Mouse (Mus musculus) hindbrain, embryonic 16.5 days (tissue): ENCODE data around the gene Dpf3. TPM values are rescaled to one million over a fixed set of nuclear protein-coding genes. Genes with fewer than 3 reads are reported as not detected.
A peak's percentile ranks its signal among the peaks of the same experiment; 100 is the strongest.

Source experiments
- ATAC-seq: fragments of 200-750 bp; cut with Nextera tagmentation; 2 replicates; pipeline ENCODE4 v1.8.0; 2017; ENCODE audit warnings: moderate TSS enrichment, moderate library complexity
- H3K27ac ChIP-seq: fragments of 300-500 bp; sonication (generic); 2 replicates; pipeline ENCODE4 v1.5.1; 2014; ENCODE audit warnings: low read depth, mild to moderate bottlenecking, control low read depth, low read length, moderate library complexity
- H3K27me3 ChIP-seq: fragments of 300-500 bp; sonication (generic); replicated peaks from 2 replicates; pipeline ENCODE4 v1.6.1; 2014; ENCODE audit warnings: low read length; ENCODE audit not compliant: control insufficient read depth, insufficient read depth
- H3K36me3 ChIP-seq: fragments of 300-500 bp; sonication (generic); 2 replicates; pipeline ENCODE4 v1.6.1; 2014; ENCODE audit warnings: mild to moderate bottlenecking, low read length, moderate library complexity, mixed read lengths; ENCODE audit not compliant: control insufficient read depth, insufficient read depth
- H3K4me1 ChIP-seq: fragments of 300-500 bp; sonication (generic); 2 replicates; pipeline ENCODE4 v1.6.1; 2014; ENCODE audit warnings: low read depth, low read length; ENCODE audit not compliant: control insufficient read depth, insufficient read depth
- H3K4me2 ChIP-seq: fragments of 300-500 bp; sonication (generic); 2 replicates; pipeline ENCODE4 v1.6.1; 2014; ENCODE audit warnings: mild to moderate bottlenecking, low read length, control low read depth, moderate library complexity
- H3K4me3 ChIP-seq: fragments of 300-500 bp; sonication (generic); 2 replicates; pipeline ENCODE4 v1.5.1; 2014; ENCODE audit warnings: mild to moderate bottlenecking, low read length, control low read depth, moderate library complexity
- H3K9ac ChIP-seq: fragments of 300-500 bp; sonication (generic); 2 replicates; pipeline ENCODE4 v1.6.1; 2014; ENCODE audit warnings: low read depth, mild to moderate bottlenecking, control low read depth, low read length, moderate library complexity
- H3K9me3 ChIP-seq: fragments of 300-500 bp; sonication (generic); 2 replicates; pipeline ENCODE4 v1.6.1; 2014; ENCODE audit warnings: mild to moderate bottlenecking, low read length, moderate library complexity; ENCODE audit not compliant: control insufficient read depth
- WGBS: fragments of 180-500 bp; shearing (Covaris S2); extraction: QIAGEN DNeasy Blood & Tissue Kit; methylation state at CpG from one replicate; pipeline ENCODE4 v1.1.7; 2014; 5-methylcytosine and 5-hydroxymethylcytosine counted together
- polyA plus RNA-seq: library from polyadenylated mRNA; unstranded; fragments of >200 nt; fragmentation: Nextera tagmentation; extraction: Ambion mirVana; gene quantifications from 2 replicates; pipeline ENCODE4 v1.2.1, GENCODE M21; 2015

The Dpf3 gene
- polyA plus RNA-seq, 1 experiment from 2014 or later = 23.2 TPM

- ATAC-seq = peak; percentile 71; the same call in 1 of the 2 replicates
These were observed 308.7 kb downstream of the Dpf3 start for GRCm38 (mm10) chr12:83178770-83179169.

GRCm38 (mm10) chr12:83169495-83170209 lies 317.9 kb downstream of the Dpf3 start:
- Histone ChIP-seq H3K27ac (peak overlapping the region; percentile 67), H3K9ac (peak overlapping the region; percentile 15), H3K4me2 (peak overlapping the region; percentile 17)

More at GRCm38 (mm10) chr12:83178770-83179169, 308.7 kb downstream of the Dpf3 start:
- WGBS = 50% methylated on average over 2 of the region's 2 CpGs
- H3K4me2 ChIP-seq = no peak overlapping the region
- no peaks in the 10 kb centered on the region for H3K9me3 ChIP-seq
- H3K27me3 ChIP-seq = no peaks in the 10 kb centered on the region
- H3K27ac ChIP-seq = peak overlapping the region; percentile 39; the same call in 1 of the 2 replicates
- no peak overlapping the region for H3K4me3 ChIP-seq
- no peaks in the 10 kb centered on the region for H3K36me3 ChIP-seq
- peaks cover 3% of the 10 kb centered on the region; the same call in 1 of the 2 replicates for H3K4me1 ChIP-seq
- H3K9ac ChIP-seq = no peak overlapping the region

GRCm38 (mm10) chr12:83168310-83168709 lies 319.2 kb downstream of the Dpf3 start:
- Histone ChIP-seq H3K27ac (no peak overlapping the region), H3K4me3 (no peak overlapping the region), H3K36me3 (no peaks in the 10 kb centered on the region), H3K9me3 (no peaks in the 10 kb centered on the region), H3K4me2 (no peak overlapping the region), H3K9ac (no peak overlapping the region), H3K4me1 (peaks cover 6% of the 10 kb centered on the region), H3K27me3 (no peaks in the 10 kb centered on the region)
- WGBS = 88% methylated on average over 6 of the region's 6 CpGs
- ATAC-seq = no peak

More at GRCm38 (mm10) chr12:83169495-83170209, 317.9 kb downstream of the Dpf3 start:
- Histone ChIP-seq H3K27me3 (no peaks in the 10 kb centered on the region), H3K36me3 (no peaks in the 10 kb centered on the region), H3K9me3 (no peaks in the 10 kb centered on the region), H3K4me1 (peaks cover 6% of the 10 kb centered on the region), H3K4me3 (no peak overlapping the region)
- WGBS = 22% methylated on average over 12 of the region's 12 CpGs
- ATAC-seq = peak; percentile 80

GRCm38 (mm10) chr12:83165058-83165457 lies 322.5 kb downstream of the Dpf3 start:
- Histone ChIP-seq H3K27ac (no peak overlapping the region), H3K9me3 (no peaks in the 10 kb centered on the region), H3K4me1 (peaks cover 10% of the 10 kb centered on the region), H3K27me3 (no peaks in the 10 kb centered on the region), H3K4me2 (no peak overlapping the region), H3K36me3 (no peaks in the 10 kb centered on the region), H3K4me3 (no peak overlapping the region), H3K9ac (no peak overlapping the region)
- 96% methylated on average over 1 of the region's 1 CpGs for WGBS
- ATAC-seq = no peak

Other genes with a start within 250 kb of the Dpf3 start
- gene Dcaf4, start 32.8 kb upstream of the Dpf3 start, polyA plus RNA-seq = 47.3 and 48.2 TPM in 2 replicates
- gene Zfyve1, start 109.5 kb upstream of the Dpf3 start, polyA plus RNA-seq = 20.8 and 26.1 TPM in 2 replicates
- 217 TPM in 2 replicates for gene Rbm25, start 143.5 kb upstream of the Dpf3 start, polyA plus RNA-seq
- 65.1 and 73.6 TPM in 2 replicates for gene Psen1, start 200.4 kb upstream of the Dpf3 start, polyA plus RNA-seq